Mouse (Mus musculus) limb, embryonic 10.5 days (tissue): ENCODE measurements around the gene Olfr1099. TPM values are rescaled to one million over a fixed set of nuclear protein-coding genes. Genes with fewer than 3 reads are reported as not detected.

ENCODE experiments used
- DNase-seq: peaks from one replicate; pipeline ENCODE4 v3.0.0-alpha.2; 2017; ENCODE audit warnings: low spot score
- H3K27ac ChIP-seq: fragments of 300-500 bp; sonication (generic); 2 replicates; pipeline ENCODE4 v1.5.1; 2016; ENCODE audit warnings: mild to moderate bottlenecking
- H3K27me3 ChIP-seq: fragments of 300-500 bp; sonication (generic); 2 replicates; pipeline ENCODE4 v1.6.1; 2016; ENCODE audit warnings: low read depth, mild to moderate bottlenecking; ENCODE audit not compliant: poor library complexity, severe bottlenecking
- H3K36me3 ChIP-seq: fragments of 300-500 bp; sonication (generic); 2 replicates; pipeline ENCODE4 v1.6.1; 2016; ENCODE audit warnings: mild to moderate bottlenecking, moderate library complexity
- H3K4me1 ChIP-seq: fragments of 300-500 bp; sonication (generic); 2 replicates; pipeline ENCODE4 v1.6.1; 2016
- H3K4me3 ChIP-seq: fragments of 300-500 bp; sonication (generic); 2 replicates; pipeline ENCODE4 v1.5.1; 2016; ENCODE audit warnings: mild to moderate bottlenecking, moderate library complexity
- H3K9me3 ChIP-seq: fragments of 300-500 bp; sonication (generic); replicated peaks from 2 replicates; pipeline ENCODE4 v1.6.1; 2016; ENCODE audit warnings: mild to moderate bottlenecking
- WGBS: fragments of 180-500 bp; shearing (Covaris S2); methylation state at CpG from one replicate; pipeline ENCODE4 v1.1.7; 2016; 5-methylcytosine and 5-hydroxymethylcytosine counted together
- polyA plus RNA-seq: library from polyadenylated mRNA; unstranded; fragments of >200 nt; fragmentation: Nextera tagmentation; extraction: Ambion mirVana; gene quantifications from 2 replicates; pipeline ENCODE4 v1.2.1, GENCODE M21; 2016

The Olfr1099 gene
- polyA plus RNA-seq, result not detected in 2 replicates

- 92% methylated on average over 1 of the region's 1 CpGs for WGBS
- no peak for DNase-seq
- Histone ChIP-seq H3K4me3 (no peak within 1 kb of the TSS), H3K36me3 (no peaks in the 10 kb centered on the region), H3K4me1 (no peaks in the 10 kb centered on the region), H3K27me3 (no peaks in the 10 kb centered on the region), H3K27ac (no peak within 1 kb of the TSS), H3K9me3 (no peaks in the 10 kb centered on the region)
These were observed at the start of gene Olfr1099 for GRCm38 (mm10) chr2:86960593-86960992. Gene Olfr1099, minus strand, starts transcription at chr2:86960693.

- H3K4me3 ChIP-seq, result no peak within 1 kb of the TSS
- no peak for DNase-seq
- H3K4me1 ChIP-seq, result no peaks in the 10 kb centered on the region
- no peak within 1 kb of the TSS for H3K27ac ChIP-seq
- no peaks in the 10 kb centered on the region for H3K9me3 ChIP-seq
- no peaks in the 10 kb centered on the region for H3K36me3 ChIP-seq
- H3K27me3 ChIP-seq, result no peaks in the 10 kb centered on the region
These were observed 37.6 kb upstream of the Olfr1099 start, which contains the start of gene Olfr1102 for GRCm38 (mm10) chr2:86998098-86998497. Gene Olfr1102, plus strand, starts transcription at chr2:86998398.

DNA sequence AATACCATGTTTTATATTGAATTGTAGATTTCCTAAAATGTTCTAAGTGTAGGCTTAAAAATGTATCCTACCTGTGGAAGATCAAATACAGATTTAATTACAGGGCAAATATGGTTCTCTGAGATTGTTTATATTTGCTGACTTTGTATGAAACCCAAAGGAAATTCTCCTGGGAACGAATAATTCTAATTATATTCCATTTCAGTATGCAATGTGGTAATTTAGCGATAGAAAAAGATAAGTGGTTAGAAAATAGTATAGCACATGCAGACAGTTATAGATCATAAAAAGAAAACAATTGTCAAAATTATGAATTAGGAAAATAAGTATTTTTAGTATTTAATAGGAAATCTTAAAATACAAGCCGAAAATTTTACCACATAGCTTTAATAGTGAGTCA is 30.6 kb upstream of the Olfr1099 start, which contains the start of gene Olfr1101:
Olfr1101 (minus strand) TSS at position 101 of the 400 bp plus-strand sequence.
- no peaks in the 10 kb centered on the region for H3K36me3 ChIP-seq
- no peaks in the 10 kb centered on the region for H3K9me3 ChIP-seq
- DNase-seq, result no peak
- H3K4me3 ChIP-seq, result no peak within 1 kb of the TSS
- no peaks in the 10 kb centered on the region for H3K4me1 ChIP-seq
- H3K27me3 ChIP-seq, result no peaks in the 10 kb centered on the region
- WGBS, result 87% methylated on average over 3 of the region's 3 CpGs
- no peak within 1 kb of the TSS for H3K27ac ChIP-seq

- no peaks in the 10 kb centered on the region for H3K9me3 ChIP-seq
These were observed 19.4 kb upstream of the Olfr1099 start, which contains the start of gene Olfr1100 for GRCm38 (mm10) chr2:86979854-86980253. Gene Olfr1100, minus strand, starts transcription at chr2:86979954.

DNA sequence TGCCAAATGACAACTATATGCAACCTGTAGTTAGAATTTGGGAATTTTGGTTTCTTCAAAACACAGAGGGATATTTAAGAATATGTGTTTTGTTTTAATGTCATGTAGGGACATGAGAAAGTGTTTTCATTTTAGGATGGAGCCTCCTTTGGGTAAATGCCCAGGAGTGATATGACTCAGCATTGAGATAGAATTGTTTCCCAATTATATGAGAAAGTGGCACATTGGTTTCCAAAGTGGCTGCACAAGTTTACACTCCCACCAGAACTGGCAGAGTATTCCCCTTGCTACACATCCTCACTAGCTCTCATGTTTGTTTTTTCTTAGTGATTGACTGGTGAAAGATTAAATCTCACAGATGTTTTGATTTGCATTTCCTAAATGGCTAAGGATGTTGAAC is 33.9 kb downstream of the Olfr1099 start:
- H3K27ac ChIP-seq, result no peak overlapping the region
- no peaks in the 10 kb centered on the region for H3K9me3 ChIP-seq
- no peak overlapping the region for H3K4me3 ChIP-seq
- H3K36me3 ChIP-seq, result no peaks in the 10 kb centered on the region
- H3K4me1 ChIP-seq, result no peaks in the 10 kb centered on the region
- no peak for DNase-seq
- H3K27me3 ChIP-seq, result no peaks in the 10 kb centered on the region

More at GRCm38 (mm10) chr2:86979854-86980253, 19.4 kb upstream of the Olfr1099 start, which contains the start of gene Olfr1100:
- Histone ChIP-seq H3K4me3 (no peak within 1 kb of the TSS), H3K27me3 (no peaks in the 10 kb centered on the region), H3K27ac (no peak within 1 kb of the TSS), H3K36me3 (no peaks in the 10 kb centered on the region), H3K4me1 (no peaks in the 10 kb centered on the region)
- no peak for DNase-seq
- WGBS, result 93% methylated on average over 3 of the region's 3 CpGs

GRCm38 (mm10) chr2:86924445-86924844 is 36.0 kb downstream of the Olfr1099 start, which contains the start of gene Olfr1098:
Gene Olfr1098, minus strand, starts transcription at chr2:86924545.
- H3K27ac ChIP-seq, result no peak within 1 kb of the TSS
- H3K9me3 ChIP-seq, result no peaks in the 10 kb centered on the region
- H3K4me1 ChIP-seq, result no peaks in the 10 kb centered on the region
- DNase-seq, result no peak
- WGBS, result 97% methylated on average over 1 of the region's 1 CpGs
- H3K27me3 ChIP-seq, result no peaks in the 10 kb centered on the region
- H3K4me3 ChIP-seq, result no peak within 1 kb of the TSS
- no peaks in the 10 kb centered on the region for H3K36me3 ChIP-seq

GRCm38 (mm10) chr2:86905647-86906046 is 54.8 kb downstream of the Olfr1099 start:
- H3K9me3 ChIP-seq, result no peaks in the 10 kb centered on the region
- H3K36me3 ChIP-seq, result no peaks in the 10 kb centered on the region
- H3K4me1 ChIP-seq, result no peaks in the 10 kb centered on the region
- H3K4me3 ChIP-seq, result no peak overlapping the region
- no peaks in the 10 kb centered on the region for H3K27me3 ChIP-seq
- 89% methylated on average over 2 of the region's 2 CpGs for WGBS
- DNase-seq, result no peak
- H3K27ac ChIP-seq, result no peak overlapping the region

Other genes with a start within 250 kb of the Olfr1099 start
- not detected in 2 replicates for gene Olfr1089, start 227.0 kb downstream of the Olfr1099 start, polyA plus RNA-seq
- gene Olfr1090, start 201.7 kb downstream of the Olfr1099 start, polyA plus RNA-seq, result not detected in 2 replicates
- not detected in 2 replicates for gene Olfr1093, start 178.2 kb downstream of the Olfr1099 start, polyA plus RNA-seq
- not detected in 2 replicates for gene Olfr141, start 150.7 kb downstream of the Olfr1099 start, polyA plus RNA-seq
- not detected in 2 replicates for gene Olfr1094, start 136.0 kb downstream of the Olfr1099 start, polyA plus RNA-seq
- gene Olfr1095, start 109.0 kb downstream of the Olfr1099 start, polyA plus RNA-seq, result not detected in 2 replicates
- not detected in 2 replicates for gene Gm13723, start 85.9 kb downstream of the Olfr1099 start, polyA plus RNA-seq
- gene Olfr1097, start 68.5 kb downstream of the Olfr1099 start, polyA plus RNA-seq, result not detected in 2 replicates
- not detected in 2 replicates for gene Olfr1098, start 36.1 kb downstream of the Olfr1099 start, polyA plus RNA-seq
- not detected in 2 replicates for gene Olfr1100, start 19.3 kb upstream of the Olfr1099 start, polyA plus RNA-seq
- gene Olfr1101, start 30.5 kb upstream of the Olfr1099 start, polyA plus RNA-seq, result not detected in 2 replicates
- gene Olfr1102, start 37.7 kb upstream of the Olfr1099 start, polyA plus RNA-seq, result not detected in 2 replicates
- gene Olfr1104, start 66.4 kb upstream of the Olfr1099 start, polyA plus RNA-seq, result not detected in 2 replicates
- not detected in 2 replicates for gene Olfr1105, start 75.8 kb upstream of the Olfr1099 start, polyA plus RNA-seq
- gene Olfr1106, start 91.6 kb upstream of the Olfr1099 start, polyA plus RNA-seq, result not detected in 2 replicates
- not detected in 2 replicates for gene Olfr1107, start 115.1 kb upstream of the Olfr1099 start, polyA plus RNA-seq
- gene Olfr1109, start 135.3 kb upstream of the Olfr1099 start, polyA plus RNA-seq, result not detected in 2 replicates
- not detected in 2 replicates for gene Olfr259, start 153.9 kb upstream of the Olfr1099 start, polyA plus RNA-seq
- not detected in 2 replicates for gene Olfr1110, start 179.6 kb upstream of the Olfr1099 start, polyA plus RNA-seq
- gene Olfr1111, start 191.9 kb upstream of the Olfr1099 start, polyA plus RNA-seq, result not detected in 2 replicates
- not detected in 2 replicates for gene Olfr1112, start 227.1 kb upstream of the Olfr1099 start, polyA plus RNA-seq
- not detected in 2 replicates for gene Olfr1113, start 248.3 kb upstream of the Olfr1099 start, polyA plus RNA-seq